Mouse (Mus musculus) gastrocnemius, adult 18-20 months (tissue): ENCODE measurements at regions not wholly inside any gene's neighbourhood (a gene's known extent, or its start where the extent isn't known, plus 50 kb on each side); places are given as distances from the start of the nearest gene placed in this dataset.

Source experiments
- DNase-seq: peaks from one replicate; pipeline ENCODE4 v3.0.0; 2021; ENCODE audit warnings: low spot score

DNA sequence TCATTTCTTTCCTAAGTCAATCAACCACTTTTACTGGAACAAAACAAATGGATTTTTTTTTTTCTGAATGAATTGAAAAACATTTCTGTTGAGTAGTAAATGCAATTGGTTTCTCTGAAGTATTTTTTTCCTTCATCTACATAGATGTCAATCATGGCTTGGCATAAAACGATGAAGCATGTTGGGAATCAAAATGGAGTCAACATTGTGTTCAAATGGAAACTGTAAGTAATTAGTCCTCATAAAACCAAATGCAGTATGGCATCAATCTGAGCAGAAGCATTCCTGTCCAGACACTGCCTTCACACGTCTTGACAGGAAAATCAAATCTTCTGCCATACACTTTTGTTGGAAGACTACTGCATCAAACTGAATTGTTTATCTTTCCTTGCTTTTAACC, 237.0 kb downstream of the Pcdh18 start:
- no peak for DNase-seq

DNA sequence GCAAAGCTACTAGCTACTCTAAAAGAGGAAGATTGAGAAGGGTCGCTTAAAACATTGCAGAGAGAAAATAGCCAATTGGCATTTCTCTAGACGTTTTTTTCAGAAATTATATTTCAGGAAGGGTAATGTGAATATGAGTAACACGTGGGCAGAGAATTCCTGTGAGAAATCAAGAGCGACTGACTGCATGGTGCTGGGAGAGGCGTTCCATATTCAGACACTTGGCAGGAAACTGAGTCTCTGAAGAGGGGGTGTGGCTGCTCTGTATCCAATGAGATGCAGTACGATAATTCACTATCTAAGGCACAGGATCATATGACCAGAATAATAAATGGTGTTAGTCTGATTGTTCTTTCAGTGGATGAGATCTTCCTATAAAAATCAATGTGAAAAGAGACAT, 252.5 kb downstream of the Pcdh18 start:
- peak; percentile 5 for DNase-seq

DNA sequence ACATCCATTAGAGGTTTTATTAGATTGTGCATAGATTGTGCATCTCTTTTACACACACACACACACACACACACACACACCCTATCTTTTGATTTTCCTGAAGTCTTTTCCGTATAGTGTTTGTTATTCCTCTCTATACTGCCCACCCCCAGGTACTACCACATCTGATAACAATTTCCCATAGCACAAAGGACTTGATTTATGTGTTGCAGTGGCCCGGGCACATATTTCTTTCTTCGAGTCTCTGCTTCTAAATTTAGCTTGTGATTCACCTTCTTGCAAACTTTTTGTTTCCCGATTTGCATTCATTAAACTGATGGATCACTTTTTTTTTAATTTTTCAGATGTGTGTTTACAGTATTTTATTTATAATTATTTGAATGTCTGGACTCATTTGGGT, 254.8 kb downstream of the Pcdh18 start:
- no peak for DNase-seq

- peak; percentile 57 for DNase-seq
Measured at GRCm38 (mm10) chr3:49485105-49485504, 272.0 kb downstream of the Pcdh18 start.
